Mouse (Mus musculus): ENCODE results near the gene Hs2st1. TPM values are rescaled to one million over a fixed set of nuclear protein-coding genes. Genes with fewer than 3 reads are reported as not detected.
A peak's percentile ranks its signal among the peaks of the same experiment; 100 is the strongest.

Gene Hs2st1
- polyA plus RNA-seq, 1 experiment from 2014 or later = 5.1 TPM

- ATAC-seq (ENCODE audit: low FRiP score, low TSS enrichment) = no peak
- Histone ChIP-seq H3K9ac (ENCODE audit: low read length) (no peak overlapping the region), H3K27ac (replicated peaks) (no peak overlapping the region), H3K36me3 (ENCODE audit: control insufficient read depth, insufficient read depth, low read length) (no peaks in the 10 kb centered on the region), H3K4me3 (ENCODE audit: low read depth, low read length) (no peak overlapping the region), H3K4me1 (replicated peaks; ENCODE audit: control insufficient read depth, insufficient read depth) (no peaks in the 10 kb centered on the region), H3K27me3 (ENCODE audit: control insufficient read depth, insufficient read depth, low read length) (no peaks in the 10 kb centered on the region), H3K9me3 (ENCODE audit: control insufficient read depth, low read length) (no peaks in the 10 kb centered on the region), H3K4me2 (replicated peaks; ENCODE audit: low read depth) (no peak overlapping the region)
- TF ChIP-seq CTCF (IDR thresholded peaks at IDR 0.05; ENCODE audit: low read depth) (no peak), EP300 (optimal IDR thresholded peaks at IDR 0.05) (no peak)
- no peak for DNase-seq (ENCODE audit: low spot score)
- WGBS = 83% methylated on average over 7 of the region's 7 CpGs
These were observed 54.7 kb downstream of the Hs2st1 start for GRCm38 (mm10) chr3:144515286-144515685.

- Histone ChIP-seq H3K4me1 (replicated peaks; ENCODE audit: control insufficient read depth, insufficient read depth) (no peaks in the 10 kb centered on the region), H3K27ac (replicated peaks) (no peak overlapping the region), H3K27me3 (ENCODE audit: control insufficient read depth, insufficient read depth, low read length) (no peaks in the 10 kb centered on the region), H3K36me3 (ENCODE audit: control insufficient read depth, insufficient read depth, low read length) (no peaks in the 10 kb centered on the region), H3K4me2 (replicated peaks; ENCODE audit: low read depth) (no peak overlapping the region), H3K9ac (ENCODE audit: low read length) (no peak overlapping the region), H3K4me3 (ENCODE audit: low read depth, low read length) (no peak overlapping the region), H3K9me3 (ENCODE audit: control insufficient read depth, low read length) (no peaks in the 10 kb centered on the region)
- ATAC-seq (ENCODE audit: low FRiP score, low TSS enrichment) (no peak), DNase-seq (ENCODE audit: low spot score) (no peak)
- no peak for TF ChIP-seq EP300 (optimal IDR thresholded peaks at IDR 0.05)
- no peak for TF ChIP-seq CTCF (IDR thresholded peaks at IDR 0.05; ENCODE audit: low read depth)
- WGBS = 78% methylated on average over 10 of the region's 10 CpGs
These were observed 55.9 kb downstream of the Hs2st1 start for GRCm38 (mm10) chr3:144514122-144514505.

- Histone ChIP-seq H3K27me3 (ENCODE audit: control insufficient read depth, insufficient read depth, low read length) (no peaks in the 10 kb centered on the region), H3K4me3 (ENCODE audit: low read depth, low read length) (no peak overlapping the region), H3K9ac (ENCODE audit: low read length) (no peak overlapping the region), H3K27ac (replicated peaks) (no peak overlapping the region), H3K36me3 (ENCODE audit: control insufficient read depth, insufficient read depth, low read length) (no peaks in the 10 kb centered on the region), H3K9me3 (ENCODE audit: control insufficient read depth, low read length) (no peaks in the 10 kb centered on the region), H3K4me1 (replicated peaks; ENCODE audit: control insufficient read depth, insufficient read depth) (no peaks in the 10 kb centered on the region), H3K4me2 (replicated peaks; ENCODE audit: low read depth) (no peak overlapping the region)
- DNase-seq (ENCODE audit: low spot score) (no peak), ATAC-seq (ENCODE audit: low FRiP score, low TSS enrichment) (peak; percentile 38; the same call in 1 of the 2 replicates)
- WGBS = 72% methylated on average over 16 of the region's 16 CpGs
- TF ChIP-seq CTCF (IDR thresholded peaks at IDR 0.05; ENCODE audit: low read depth) (no peak), EP300 (optimal IDR thresholded peaks at IDR 0.05) (no peak)
These were observed 56.5 kb downstream of the Hs2st1 start for GRCm38 (mm10) chr3:144513169-144514121.

GRCm38 (mm10) chr3:144510724-144511123, 59.3 kb downstream of the Hs2st1 start:
- Histone ChIP-seq H3K9me3 (ENCODE audit: control insufficient read depth, low read length) (no peaks in the 10 kb centered on the region), H3K27ac (replicated peaks) (no peak overlapping the region), H3K36me3 (ENCODE audit: control insufficient read depth, insufficient read depth, low read length) (no peaks in the 10 kb centered on the region), H3K4me2 (replicated peaks; ENCODE audit: low read depth) (no peak overlapping the region), H3K4me1 (replicated peaks; ENCODE audit: control insufficient read depth, insufficient read depth) (no peaks in the 10 kb centered on the region), H3K4me3 (ENCODE audit: low read depth, low read length) (no peak overlapping the region), H3K27me3 (ENCODE audit: control insufficient read depth, insufficient read depth, low read length) (no peaks in the 10 kb centered on the region), H3K9ac (ENCODE audit: low read length) (no peak overlapping the region)
- ATAC-seq (ENCODE audit: low FRiP score, low TSS enrichment) (no peak), DNase-seq (ENCODE audit: low spot score) (no peak)
- TF ChIP-seq EP300 (optimal IDR thresholded peaks at IDR 0.05) = no peak
- TF ChIP-seq CTCF (IDR thresholded peaks at IDR 0.05; ENCODE audit: low read depth) = no peak
- WGBS = 88% methylated on average over 3 of the region's 3 CpGs

GRCm38 (mm10) chr3:144508342-144508741, 61.6 kb downstream of the Hs2st1 start:
- H3K9me3 ChIP-seq (ENCODE audit: control insufficient read depth, low read length) = no peaks in the 10 kb centered on the region
- TF ChIP-seq EP300 (optimal IDR thresholded peaks at IDR 0.05) (no peak), CTCF (IDR thresholded peaks at IDR 0.05; ENCODE audit: low read depth) (no peak)
- no peaks in the 10 kb centered on the region for H3K27me3 ChIP-seq (ENCODE audit: control insufficient read depth, insufficient read depth, low read length)
- no peak overlapping the region for H3K4me3 ChIP-seq (ENCODE audit: low read depth, low read length)
- no peak overlapping the region for H3K9ac ChIP-seq (ENCODE audit: low read length)
- DNase-seq (ENCODE audit: low spot score) (no peak), ATAC-seq (ENCODE audit: low FRiP score, low TSS enrichment) (no peak)
- H3K27ac ChIP-seq (replicated peaks) = no peak overlapping the region
- no peaks in the 10 kb centered on the region for H3K36me3 ChIP-seq (ENCODE audit: control insufficient read depth, insufficient read depth, low read length)
- no peak overlapping the region for H3K4me2 ChIP-seq (replicated peaks; ENCODE audit: low read depth)
- H3K4me1 ChIP-seq (replicated peaks; ENCODE audit: control insufficient read depth, insufficient read depth) = no peaks in the 10 kb centered on the region
- WGBS = 96% methylated on average over 4 of the region's 4 CpGs

- WGBS = 59% methylated on average over 5 of the region's 5 CpGs
These were observed 62.1 kb downstream of the Hs2st1 start for GRCm38 (mm10) chr3:144507885-144508284.

More at GRCm38 (mm10) chr3:144507885-144508284, 62.1 kb downstream of the Hs2st1 start:
- Histone ChIP-seq H3K4me3 (ENCODE audit: low read depth, low read length) (no peak overlapping the region), H3K36me3 (ENCODE audit: control insufficient read depth, insufficient read depth, low read length) (no peaks in the 10 kb centered on the region), H3K4me1 (replicated peaks; ENCODE audit: control insufficient read depth, insufficient read depth) (no peaks in the 10 kb centered on the region), H3K9ac (ENCODE audit: low read length) (no peak overlapping the region), H3K27ac (replicated peaks) (no peak overlapping the region), H3K9me3 (ENCODE audit: control insufficient read depth, low read length) (no peaks in the 10 kb centered on the region), H3K4me2 (replicated peaks; ENCODE audit: low read depth) (no peak overlapping the region), H3K27me3 (ENCODE audit: control insufficient read depth, insufficient read depth, low read length) (no peaks in the 10 kb centered on the region)
- TF ChIP-seq EP300 (optimal IDR thresholded peaks at IDR 0.05) = no peak
- TF ChIP-seq CTCF (IDR thresholded peaks at IDR 0.05; ENCODE audit: low read depth) = no peak
- DNase-seq (ENCODE audit: low spot score) (no peak), ATAC-seq (ENCODE audit: low FRiP score, low TSS enrichment) (no peak)

Measured in stomach, postnatal 0 days (tissue).